ENCODE assay signal across 27 mouse cellular contexts in the genomic region with DNA sequence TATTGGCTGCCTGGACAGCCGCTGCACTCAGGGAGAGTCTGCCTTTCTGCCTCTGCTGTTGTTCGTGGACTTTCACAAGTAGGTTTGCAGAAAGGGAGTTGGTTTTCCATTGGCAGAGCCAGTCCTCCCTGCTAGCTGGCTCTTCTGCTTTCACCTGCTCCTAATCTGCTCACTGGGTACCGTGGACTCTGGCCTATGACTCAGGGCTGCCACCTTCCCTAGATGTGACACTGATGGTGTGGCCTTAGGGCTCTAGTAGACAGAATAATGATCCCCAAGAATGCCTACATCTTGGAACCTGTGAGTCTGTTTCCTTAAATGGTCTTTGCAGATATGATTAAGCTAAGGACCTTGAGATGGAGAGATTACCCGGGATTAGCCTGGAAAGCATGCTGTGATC. TPM values are rescaled to one million over a fixed set of nuclear protein-coding genes. Genes with fewer than 3 reads are reported as not detected.
DNase-seq lines count a peak whose midpoint lies in the region; ATAC-seq and TF ChIP-seq lines count a peak whose summit lies in the region.
"Had no signal": no experiment of that assay in that cellular context is flagged by ENCODE, and none has a peak within 500 bp of the region (broad histone marks: within the 10 kb centered on the region; RNA-seq: fewer than 3 reads in every experiment).

No protein-coding gene starts in this region.

- no peak for ATAC-seq in kidney, embryonic 15.5 days (replicated peaks; ENCODE audit: low FRiP score)
- peak; percentile 86 for ATAC-seq in intestine, embryonic 15.5 days
- ATAC-seq in limb, embryonic 11.5 days (ENCODE audit: insufficient number of reproducible peaks, low FRiP score, low TSS enrichment, low read depth): no peak
- 0 out of 2 replicates have a peak, but pooled peaks have one; percentile 39 for ATAC-seq in stomach, embryonic 14.5 days (ENCODE audit: insufficient number of reproducible peaks, insufficient read depth, low FRiP score, low read depth)
- no peak for ATAC-seq in kidney, embryonic 16.5 days (ENCODE audit: low FRiP score, low TSS enrichment)
- ATAC-seq: forebrain, embryonic 13.5 days; Patski had no signal

- no peak for TF ChIP-seq POLR2A in lung, adult 2 months (IDR thresholded peaks at IDR 0.05; ENCODE audit: borderline replicate concordance, extremely low read depth, low read depth, low read length)

- H3K4me3 ChIP-seq in kidney, embryonic 15.5 days (replicated peaks): no peak overlapping the region
- H3K4me3 ChIP-seq in intestine, embryonic 15.5 days (replicated peaks): no peak overlapping the region
- H3K4me3 ChIP-seq in limb, embryonic 11.5 days (ENCODE audit: low read depth, low read length): no peak overlapping the region
- no peak overlapping the region for H3K4me3 ChIP-seq in stomach, embryonic 14.5 days (ENCODE audit: low read depth, low read length)
- no peak overlapping the region for H3K4me3 ChIP-seq in kidney, embryonic 16.5 days (ENCODE audit: low read length)
- no peak overlapping the region for H3K4me3 ChIP-seq in lung, adult 2 months (replicated peaks; ENCODE audit: extremely low read depth, low read depth, low read length)
- H3K4me3 ChIP-seq: embryonic facial prominence, embryonic 13.5 days; erythroblast, embryonic 14.5 days; forebrain, embryonic 13.5 days; gastrocnemius, adult 2 months; hindbrain, embryonic 12.5 days had no signal

- no peaks in the 10 kb centered on the region for H3K36me3 ChIP-seq in kidney, embryonic 15.5 days
- H3K36me3 ChIP-seq in intestine, embryonic 15.5 days: no peaks in the 10 kb centered on the region
- no peaks in the 10 kb centered on the region for H3K36me3 ChIP-seq in limb, embryonic 11.5 days (ENCODE audit: control insufficient read depth, insufficient read depth, low read length)
- H3K36me3 ChIP-seq in stomach, embryonic 14.5 days (ENCODE audit: control insufficient read depth, insufficient read depth, low read length): no peaks in the 10 kb centered on the region
- H3K36me3 ChIP-seq in kidney, embryonic 16.5 days (ENCODE audit: insufficient read depth, low read length): no peaks in the 10 kb centered on the region
- H3K36me3 ChIP-seq: embryonic facial prominence, embryonic 13.5 days; G1E; hindbrain, embryonic 12.5 days had no signal

- no peak for DNase-seq in kidney, postnatal 14 days
- DNase-seq in limb, embryonic 11.5 days (ENCODE audit: low spot score): peak; percentile 45
- no peak for DNase-seq in lung, adult 2 months
- DNase-seq in kidney, postnatal 10 days: no peak
- DNase-seq: B cell, adult 2 months; cerebellum, adult 18-20 months; cerebellum, postnatal 14 days; gastrocnemius, adult 2 months; heart, postnatal 14 days; kidney, adult 8-10 months; kidney, postnatal 4 days; left cerebral cortex, postnatal 4 days; lung, postnatal 10 days; right cerebral cortex, postnatal 25 days had no signal

- H3K9ac ChIP-seq in kidney, embryonic 15.5 days: no peak overlapping the region
- no peak overlapping the region for H3K9ac ChIP-seq in intestine, embryonic 15.5 days
- no peak overlapping the region for H3K9ac ChIP-seq in limb, embryonic 11.5 days (ENCODE audit: low read length)
- no peak overlapping the region for H3K9ac ChIP-seq in stomach, embryonic 14.5 days (replicated peaks; ENCODE audit: low read depth, low read length)
- H3K9ac ChIP-seq in kidney, embryonic 16.5 days (replicated peaks; ENCODE audit: low read length): no peak overlapping the region
- H3K9ac ChIP-seq: embryonic facial prominence, embryonic 13.5 days; forebrain, embryonic 13.5 days; hindbrain, embryonic 12.5 days had no signal

- no peaks in the 10 kb centered on the region for H3K27me3 ChIP-seq in kidney, embryonic 15.5 days
- no peaks in the 10 kb centered on the region for H3K27me3 ChIP-seq in intestine, embryonic 15.5 days (replicated peaks)
- H3K27me3 ChIP-seq in limb, embryonic 11.5 days (ENCODE audit: control insufficient read depth, insufficient read depth, low read length): no peaks in the 10 kb centered on the region
- H3K27me3 ChIP-seq in stomach, embryonic 14.5 days (ENCODE audit: control insufficient read depth, insufficient read depth, low read length): no peaks in the 10 kb centered on the region
- no peaks in the 10 kb centered on the region for H3K27me3 ChIP-seq in kidney, embryonic 16.5 days (ENCODE audit: insufficient read depth, low read length)
- H3K27me3 ChIP-seq: CH12.LX; embryonic facial prominence, embryonic 13.5 days; forebrain, embryonic 13.5 days; hindbrain, embryonic 12.5 days; Patski had no signal

- peak overlapping the region; percentile 45; the same call in 1 of the 2 replicates for H3K27ac ChIP-seq in kidney, embryonic 15.5 days
- H3K27ac ChIP-seq in intestine, embryonic 15.5 days: peak overlapping the region; percentile 87
- peak overlapping the region; percentile 63 for H3K27ac ChIP-seq in limb, embryonic 11.5 days (replicated peaks; ENCODE audit: low read depth, low read length)
- peak overlapping the region; percentile 34 for H3K27ac ChIP-seq in stomach, embryonic 14.5 days (ENCODE audit: low read length)
- H3K27ac ChIP-seq in kidney, embryonic 16.5 days (ENCODE audit: low read length): no peak overlapping the region
- H3K27ac ChIP-seq: embryonic facial prominence, embryonic 13.5 days; forebrain, embryonic 13.5 days; gastrocnemius, adult 2 months; hindbrain, embryonic 12.5 days had no signal

- WGBS in kidney, embryonic 15.5 days: 56% methylated on average over 4 of the region's 4 CpGs
- WGBS in intestine, embryonic 15.5 days: 50% methylated on average over 4 of the region's 4 CpGs
- WGBS in limb, embryonic 11.5 days: 44% methylated on average over 4 of the region's 4 CpGs
- WGBS in stomach, embryonic 14.5 days: 63% methylated on average over 4 of the region's 4 CpGs
- WGBS in kidney, embryonic 16.5 days: 61% methylated on average over 4 of the region's 4 CpGs
- 77% methylated on average over 4 of the region's 4 CpGs for WGBS in lung, adult 2 months

- H3K4me2 ChIP-seq in kidney, embryonic 15.5 days: no peak overlapping the region
- H3K4me2 ChIP-seq in intestine, embryonic 15.5 days (replicated peaks): no peak overlapping the region
- H3K4me2 ChIP-seq in limb, embryonic 11.5 days (ENCODE audit: low read depth, severe bottlenecking): no peak overlapping the region
- H3K4me2 ChIP-seq in stomach, embryonic 14.5 days (replicated peaks; ENCODE audit: low read depth, low read length): no peak overlapping the region
- no peak overlapping the region for H3K4me2 ChIP-seq in kidney, embryonic 16.5 days (replicated peaks; ENCODE audit: low read depth, low read length)
- H3K4me2 ChIP-seq: embryonic facial prominence, embryonic 13.5 days; forebrain, embryonic 13.5 days; heart, embryonic 11.5 days; hindbrain, embryonic 12.5 days; midbrain, embryonic 11.5 days had no signal

- H3K9me3 ChIP-seq in kidney, embryonic 15.5 days (replicated peaks): no peaks in the 10 kb centered on the region
- no peaks in the 10 kb centered on the region for H3K9me3 ChIP-seq in intestine, embryonic 15.5 days
- no peaks in the 10 kb centered on the region for H3K9me3 ChIP-seq in limb, embryonic 11.5 days (ENCODE audit: control insufficient read depth, low read length)
- H3K9me3 ChIP-seq in stomach, embryonic 14.5 days (ENCODE audit: control insufficient read depth, low read depth, low read length): no peaks in the 10 kb centered on the region
- no peaks in the 10 kb centered on the region for H3K9me3 ChIP-seq in kidney, embryonic 16.5 days (ENCODE audit: low read length)
- H3K9me3 ChIP-seq: embryonic facial prominence, embryonic 13.5 days; forebrain, embryonic 13.5 days; G1E; hindbrain, embryonic 12.5 days had no signal

- peaks cover 36% of the 10 kb centered on the region for H3K4me1 ChIP-seq in kidney, embryonic 15.5 days
- peaks cover 23% of the 10 kb centered on the region for H3K4me1 ChIP-seq in intestine, embryonic 15.5 days (replicated peaks)
- H3K4me1 ChIP-seq in limb, embryonic 11.5 days (ENCODE audit: control insufficient read depth, insufficient read depth, low read length): peaks cover 36% of the 10 kb centered on the region
- H3K4me1 ChIP-seq in stomach, embryonic 14.5 days (ENCODE audit: control insufficient read depth, insufficient read depth, low read length): peaks cover 23% of the 10 kb centered on the region
- H3K4me1 ChIP-seq in kidney, embryonic 16.5 days (ENCODE audit: insufficient read depth, low read length): peaks cover 24% of the 10 kb centered on the region
- H3K4me1 ChIP-seq in lung, adult 2 months (ENCODE audit: control insufficient read depth, insufficient read depth, low read length): peaks cover 12% of the 10 kb centered on the region

- TF ChIP-seq CTCF in lung, adult 2 months (IDR thresholded peaks at IDR 0.05; ENCODE audit: insufficient read depth, low read length): no peak

RNA-seq across cellular contexts. Expression of a gene that starts 42.3 kb away (rescaled TPM):
- 35.6 and 37.3 TPM in 2 replicates for polyA plus RNA-seq in kidney, embryonic 15.5 days (2015; fragmentation: Nextera tagmentation; extraction: Ambion mirVana)
- polyA plus RNA-seq in intestine, embryonic 15.5 days (2015; fragmentation: Nextera tagmentation; extraction: Ambion mirVana): 34.5 and 37.0 TPM in 2 replicates
- 76.0 and 83.1 TPM in 2 replicates for polyA plus RNA-seq in limb, embryonic 11.5 days (2014; fragmentation: Nextera tagmentation; extraction: Ambion mirVana)
- polyA plus RNA-seq in stomach, embryonic 14.5 days (2014; fragmentation: Nextera tagmentation; extraction: Ambion mirVana): 41.9 and 47.3 TPM in 2 replicates
- polyA plus RNA-seq in kidney, embryonic 16.5 days (2015; fragmentation: Nextera tagmentation; extraction: Ambion mirVana): 34.4 and 36.2 TPM in 2 replicates
- 6.9 and 10.6 TPM in 2 replicates for polyA plus RNA-seq in lung, adult 2 months (2012; rRNA removed)

Comparison
In these comparisons a context has a peak if more than half of its experiments do, and no peak if none do; other contexts are left out.
1. ATAC-seq: peak in intestine, embryonic 15.5 days (single experiment) and stomach, embryonic 14.5 days (single experiment); none in kidney, embryonic 15.5 days (single experiment), limb, embryonic 11.5 days (single experiment) and kidney, embryonic 16.5 days (single experiment).